Mouse (Mus musculus) heart, adult 2 months (tissue): Measurements from ENCODE around the gene Hsd17b11.

Source experiments
- CTCF ChIP-seq: fragments of 200-600 bp; IDR thresholded peaks from 2 replicates; pipeline ENCODE4 v1.8.1; 2022; ENCODE audit warnings: antibody characterized with exemption, mild to moderate bottlenecking, moderate library complexity
- EP300 ChIP-seq: fragments of 200-500 bp; IDR thresholded peaks from 2 replicates; pipeline ENCODE4 v1.6.1; 2011; ENCODE audit warnings: low read depth, low read length, control low read depth; ENCODE audit not compliant: insufficient read depth
- POLR2A ChIP-seq: fragments of 200-500 bp; IDR thresholded peaks from 2 replicates; pipeline ENCODE4 v1.6.1; 2011; ENCODE audit warnings: mild to moderate bottlenecking, low read depth, low read length, control low read depth; ENCODE audit not compliant: insufficient read depth

GRCm38 (mm10) chr5:103953135-103954083 lies 68.3 kb downstream of the Hsd17b11 start:
- no peak for TF ChIP-seq POLR2A
- no peak for TF ChIP-seq CTCF
- TF ChIP-seq EP300 = no peak
